Mouse (Mus musculus) MEL (cell line): ENCODE results near the gene Gm49395. TPM values are rescaled to one million over a fixed set of nuclear protein-coding genes. Genes with fewer than 3 reads are reported as not detected.

ENCODE experiments used
- DNase-seq: peaks from one replicate; pipeline ENCODE4 v3.0.0; 2011; ENCODE audit warnings: low read depth, low spot score
- H3K27ac ChIP-seq: 2 replicates; pipeline ENCODE4 v1.5.1; 2012; ENCODE audit warnings: low read depth, mild to moderate bottlenecking, control low read depth, low read length, moderate library complexity; ENCODE audit not compliant: control insufficient read depth
- H3K27me3 ChIP-seq, 2 experiments: fragments of 150-350 bp in 1 of 2; sonication (generic) in 1 of 2; 2 replicates each; pipeline ENCODE4 v1.6.1; 2012; ENCODE audit warnings: low read length in 2 of 2, mild to moderate bottlenecking in 2 of 2, improper control_type of control experiment in 1 of 2, moderate library complexity in 1 of 2; ENCODE audit not compliant: insufficient read depth in 2 of 2, control insufficient read depth in 1 of 2
- H3K36me3 ChIP-seq, 2 experiments: 2 replicates each; pipeline ENCODE4 v1.6.1; 2012 to 2014; ENCODE audit warnings: low read length in 2 of 2, improper control_type of control experiment in 1 of 2, inconsistent platforms in 1 of 2, mild to moderate bottlenecking in 1 of 2; ENCODE audit not compliant: insufficient read depth in 2 of 2, control insufficient read depth in 1 of 2
- H3K4me1 ChIP-seq, 2 experiments: fragments of 150-350 bp in 1 of 2; sonication (generic) in 1 of 2; 2 replicates each; pipeline ENCODE4 v1.6.1; 2012; ENCODE audit warnings: low read length in 2 of 2, improper control_type of control experiment in 1 of 2, mild to moderate bottlenecking in 1 of 2; ENCODE audit not compliant: insufficient read depth in 2 of 2, control insufficient read depth in 1 of 2
- H3K4me3 ChIP-seq, 2 experiments: fragments of 150-350 bp in 1 of 2; sonication (generic) in 1 of 2; 2 replicates each; pipeline ENCODE4 v1.5.1; 2012; ENCODE audit warnings: low read depth in 2 of 2, low read length in 2 of 2, mild to moderate bottlenecking in 2 of 2, moderate library complexity in 2 of 2, control low read depth in 1 of 2, improper control_type of control experiment in 1 of 2; ENCODE audit not compliant: control insufficient read depth in 1 of 2, insufficient read depth in 1 of 2
- H3K79me2 ChIP-seq: 2 replicates; pipeline ENCODE4 v1.6.1; 2012; ENCODE audit warnings: mild to moderate bottlenecking, low read length, moderate library complexity; ENCODE audit not compliant: control insufficient read depth, poor library complexity, insufficient read depth
- H3K9ac ChIP-seq: 2 replicates; pipeline ENCODE4 v1.6.1; 2012; ENCODE audit warnings: low read depth, mild to moderate bottlenecking, control low read depth, low read length, moderate library complexity; ENCODE audit not compliant: control insufficient read depth, poor library complexity, severe bottlenecking
- H3K9me3 ChIP-seq: fragments of 150-350 bp; sonication (generic); replicated peaks from 2 replicates; pipeline ENCODE4 v1.6.1; 2012; ENCODE audit warnings: mild to moderate bottlenecking, low read length, improper control_type of control experiment, moderate library complexity; ENCODE audit not compliant: insufficient read depth
- BHLHE40 ChIP-seq: IDR thresholded peaks from 2 replicates; pipeline ENCODE4 v1.6.1; 2012; ENCODE audit warnings: low read depth, mild to moderate bottlenecking, inconsistent platforms, low read length, improper control_type of control experiment, borderline replicate concordance
- CHD1 ChIP-seq: IDR thresholded peaks from 2 replicates; pipeline ENCODE4 v1.6.1; 2012; ENCODE audit warnings: low read depth, mild to moderate bottlenecking, inconsistent platforms, low read length, improper control_type of control experiment
- CHD2 ChIP-seq: IDR thresholded peaks from 2 replicates; pipeline ENCODE4 v1.6.1; 2011; ENCODE audit warnings: low read length, improper control_type of control experiment
- CTCF ChIP-seq, 3 experiments: IDR thresholded peaks in 2 of 3; conservative IDR thresholded peaks in 1 of 3; 2 replicates each; pipeline ENCODE4 v1.5.1; 2011 to 2012; ENCODE audit warnings: low read length in 3 of 3, low read depth in 2 of 3, mild to moderate bottlenecking in 2 of 3, improper control_type of control experiment in 1 of 3, inconsistent platforms in 1 of 3, mixed read lengths in 1 of 3, moderate library complexity in 1 of 3; ENCODE audit not compliant: control insufficient read depth in 1 of 3, insufficient read depth in 1 of 3, poor library complexity in 1 of 3, severe bottlenecking in 1 of 3
- EP300 ChIP-seq, 2 experiments: IDR thresholded peaks; 2 replicates each; pipeline ENCODE4 v1.6.1; 2011; ENCODE audit warnings: improper control_type of control experiment in 2 of 2, low read length in 2 of 2, low read depth in 1 of 2, mild to moderate bottlenecking in 1 of 2
- HCFC1 ChIP-seq: IDR thresholded peaks from 2 replicates; pipeline ENCODE4 v1.6.1; 2012; ENCODE audit warnings: low read depth, mild to moderate bottlenecking, inconsistent platforms, low read length, improper control_type of control experiment, moderate library complexity
- JUND ChIP-seq: IDR thresholded peaks from 2 replicates; pipeline ENCODE4 v1.6.1; 2011; ENCODE audit warnings: low read depth, mild to moderate bottlenecking, improper control_type of control experiment, low read length
- KAT2A ChIP-seq: conservative IDR thresholded peaks from 2 replicates; pipeline ENCODE4 v1.6.1; 2012; ENCODE audit warnings: low read depth, low read length, improper control_type of control experiment, inconsistent platforms
- MAFK ChIP-seq: IDR thresholded peaks from 2 replicates; pipeline ENCODE4 v1.6.1; 2011; ENCODE audit warnings: low read depth, mild to moderate bottlenecking, low read length, improper control_type of control experiment, borderline replicate concordance
- MAX ChIP-seq: IDR thresholded peaks from 2 replicates; pipeline ENCODE4 v1.6.1; 2011; ENCODE audit warnings: low read length, improper control_type of control experiment
- MAZ ChIP-seq: IDR thresholded peaks from 2 replicates; pipeline ENCODE4 v1.6.1; 2012; ENCODE audit warnings: low read depth, mild to moderate bottlenecking, inconsistent platforms, low read length, improper control_type of control experiment
- MEF2A ChIP-seq: IDR thresholded peaks from 2 replicates; pipeline ENCODE4 v1.6.1; 2014; ENCODE audit warnings: low read depth, mild to moderate bottlenecking, inconsistent platforms, low read length, improper control_type of control experiment; ENCODE audit not compliant: poor library complexity, insufficient replicate concordance, severe bottlenecking; ENCODE audit errors: extremely low read depth
- MYC ChIP-seq: IDR thresholded peaks from 2 replicates; pipeline ENCODE4 v1.6.1; 2011; ENCODE audit warnings: low read depth, mild to moderate bottlenecking, low read length, improper control_type of control experiment, moderate library complexity
- NRF1 ChIP-seq: IDR thresholded peaks from 2 replicates; pipeline ENCODE4 v1.6.1; 2014; ENCODE audit warnings: low read depth, mild to moderate bottlenecking, inconsistent platforms, low read length, improper control_type of control experiment, moderate library complexity; ENCODE audit not compliant: poor library complexity, insufficient read depth, severe bottlenecking
- POLR2A ChIP-seq, 2 experiments: IDR thresholded peaks; 2 replicates each; pipeline ENCODE4 v1.6.1; 2011 to 2012; ENCODE audit warnings: low read length in 2 of 2, mild to moderate bottlenecking in 2 of 2, control low read depth in 1 of 2, improper control_type of control experiment in 1 of 2, low read depth in 1 of 2, moderate library complexity in 1 of 2; ENCODE audit not compliant: control insufficient read depth in 1 of 2, insufficient read depth in 1 of 2, poor library complexity in 1 of 2
- POLR2AphosphoS2 ChIP-seq: IDR thresholded peaks from 2 replicates; pipeline ENCODE4 v1.6.1; 2011; ENCODE audit warnings: low read length, improper control_type of control experiment
- POLR2AphosphoS5 ChIP-seq: IDR thresholded peaks from 2 replicates; pipeline ENCODE4 v1.6.1; 2012; ENCODE audit warnings: low read depth, borderline replicate concordance, mild to moderate bottlenecking, inconsistent platforms, low read length, moderate library complexity, mixed read lengths
- RAD21 ChIP-seq: IDR thresholded peaks from 2 replicates; pipeline ENCODE4 v1.6.1; 2011; ENCODE audit warnings: mild to moderate bottlenecking, low read depth, low read length, improper control_type of control experiment
- RCOR1 ChIP-seq: IDR thresholded peaks from 2 replicates; pipeline ENCODE4 v1.6.1; 2012; ENCODE audit warnings: low read depth, mild to moderate bottlenecking, inconsistent platforms, low read length, improper control_type of control experiment
- TBP ChIP-seq: IDR thresholded peaks from 2 replicates; pipeline ENCODE4 v1.8.0; 2011; ENCODE audit warnings: low read depth, low read length, improper control_type of control experiment
- TCF12 ChIP-seq: IDR thresholded peaks from 2 replicates; pipeline ENCODE4 v1.6.1; 2014; ENCODE audit warnings: low read depth, mild to moderate bottlenecking, inconsistent platforms, low read length, improper control_type of control experiment, moderate library complexity
- USF1 ChIP-seq: IDR thresholded peaks from 2 replicates; pipeline ENCODE4 v1.6.1; 2014; ENCODE audit warnings: low read depth, mild to moderate bottlenecking, inconsistent platforms, low read length, improper control_type of control experiment, moderate library complexity
- USF2 ChIP-seq, 2 experiments: IDR thresholded peaks; 2 replicates each; pipeline ENCODE4 v1.6.1; 2011 to 2012; ENCODE audit warnings: improper control_type of control experiment in 2 of 2, low read length in 2 of 2, borderline replicate concordance in 1 of 2, inconsistent platforms in 1 of 2, low read depth in 1 of 2, mild to moderate bottlenecking in 1 of 2; ENCODE audit not compliant: insufficient read depth in 1 of 2
- ZC3H11A ChIP-seq: IDR thresholded peaks from 2 replicates; pipeline ENCODE4 v1.6.1; 2012; ENCODE audit warnings: low read depth, mild to moderate bottlenecking, inconsistent platforms, low read length, improper control_type of control experiment
- ZKSCAN1 ChIP-seq: IDR thresholded peaks from 2 replicates; pipeline ENCODE4 v1.6.1; 2012; ENCODE audit warnings: low read depth, mild to moderate bottlenecking, inconsistent platforms, low read length, improper control_type of control experiment, moderate library complexity
- ZMIZ1 ChIP-seq: IDR thresholded peaks from 2 replicates; pipeline ENCODE4 v1.6.1; 2012; ENCODE audit warnings: low read depth, mild to moderate bottlenecking, inconsistent platforms, low read length, improper control_type of control experiment, moderate library complexity
- ZNF384 ChIP-seq: IDR thresholded peaks from 2 replicates; pipeline ENCODE4 v1.6.1; 2012; ENCODE audit warnings: low read depth, mild to moderate bottlenecking, inconsistent platforms, low read length, improper control_type of control experiment
- polyA plus RNA-seq, 2 experiments: library from polyadenylated mRNA; stranded (reverse) in 1 of 2; unstranded in 1 of 2; fragments of >175 nt in 1 of 2; fragments of >200 nt in 1 of 2; gene quantifications; 2 replicates each; pipeline versions ENCODE4 v1.2.1 to v1.2.4; 2012; ENCODE audit warnings: low replicate concordance in 2 of 2, low read depth in 1 of 2; ENCODE audit not compliant: insufficient read length in 2 of 2, insufficient read depth in 1 of 2, missing spikeins in 1 of 2
- total RNA-seq: library from RNA; depleted of rRNA; stranded (reverse); fragments of 300-350 nt; gene quantifications from 2 replicates; pipeline ENCODE4 v1.2.3, GENCODE M21; 2012

Gene Gm49395
- total and polyA plus RNA-seq, 3 experiments: 0.31 TPM; not detected in 2

- Histone ChIP-seq H3K27me3 (no peaks in the 10 kb centered on the region), H3K9me3 (no peaks in the 10 kb centered on the region), H3K36me3 (no peaks in the 10 kb centered on the region), H3K79me2 (no peaks in the 10 kb centered on the region), H3K9ac (no peak overlapping the region), H3K4me3 (no peak overlapping the region), H3K4me1 (no peaks in the 10 kb centered on the region), H3K27ac (no peak overlapping the region)
- TF ChIP-seq TCF12: no peak
- TF ChIP-seq CHD2: no peak
- TF ChIP-seq ZMIZ1: no peak
- TF ChIP-seq RCOR1: no peak
- TF ChIP-seq BHLHE40: no peak
- TF ChIP-seq NRF1: no peak
- TF ChIP-seq MAZ: no peak
- no peak for TF ChIP-seq ZC3H11A
- no peak for TF ChIP-seq POLR2AphosphoS2
- TF ChIP-seq CHD1: no peak
- TF ChIP-seq MYC: no peak
- TF ChIP-seq POLR2A (IDR thresholded peaks at IDR 0.05; ENCODE audit: control insufficient read depth in 1 of 2, insufficient read depth in 1 of 2, low read depth in 1 of 2, low read length in 2 of 2, poor library complexity in 1 of 2): no peak
- TF ChIP-seq JUND: no peak
- no peak for DNase-seq
Observed at GRCm38 (mm10) chr13:115149849-115150248, 48.1 kb upstream of the Gm49395 start.

- H3K27me3 ChIP-seq: no peaks in the 10 kb centered on the region
- no peak for DNase-seq
- H3K9ac ChIP-seq: no peak overlapping the region
- H3K79me2 ChIP-seq: no peaks in the 10 kb centered on the region
- H3K4me3 ChIP-seq: no peak overlapping the region
- TF ChIP-seq CTCF (IDR thresholded peaks at IDR 0.05 in 2 of 3, conservative IDR thresholded peaks at IDR 0.05 in 1 of 3; ENCODE audit: control insufficient read depth in 1 of 3, insufficient read depth in 1 of 3, low read depth in 2 of 3, low read length in 3 of 3, poor library complexity in 1 of 3, severe bottlenecking in 1 of 3) (no peak), USF2 (IDR thresholded peaks at IDR 0.05; ENCODE audit: borderline replicate concordance in 1 of 2, insufficient read depth in 1 of 2, low read depth in 1 of 2, low read length in 2 of 2) (no peak), ZMIZ1 (no peak), USF1 (no peak), MEF2A (no peak), RCOR1 (no peak), NRF1 (no peak), MAFK (no peak), POLR2AphosphoS5 (no peak), EP300 (IDR thresholded peaks at IDR 0.05; ENCODE audit: low read depth in 1 of 2, low read length in 2 of 2) (no peak), ZKSCAN1 (no peak), HCFC1 (no peak), JUND (no peak), RAD21 (no peak), MAZ (no peak), TBP (no peak), KAT2A (no peak), MYC (no peak), MAX (no peak), ZNF384 (no peak)
- no peak overlapping the region for H3K27ac ChIP-seq
- H3K9me3 ChIP-seq: no peaks in the 10 kb centered on the region
- H3K36me3 ChIP-seq: no peaks in the 10 kb centered on the region
- H3K4me1 ChIP-seq: no peaks in the 10 kb centered on the region
Observed at GRCm38 (mm10) chr13:115143575-115143974, 41.9 kb upstream of the Gm49395 start.
